Mouse (Mus musculus) myocyte (in vitro differentiated cells): Measurements from ENCODE around the gene Pim1.

Experiments
- CEBPB ChIP-seq: IDR thresholded peaks from 2 replicates; pipeline ENCODE4 v1.6.1; 2011; ENCODE audit warnings: mild to moderate bottlenecking, moderate library complexity; ENCODE audit not compliant: poor library complexity, insufficient read depth, severe bottlenecking
- POLR2A ChIP-seq: IDR thresholded peaks from one replicate; pipeline ENCODE4 v1.6.1; 2011; ENCODE audit warnings: low read depth, mild to moderate bottlenecking, control low read depth, moderate library complexity; ENCODE audit not compliant: insufficient read length
- USF1 ChIP-seq: IDR thresholded peaks from one replicate; pipeline ENCODE4 v1.6.1; 2011; ENCODE audit warnings: low read depth, mild to moderate bottlenecking, control low read depth, moderate library complexity

- TF ChIP-seq USF1 (no peak), POLR2A (no peak), CEBPB (no peak)
Observed at GRCm38 (mm10) chr17:29531278-29531677, 40.7 kb downstream of the Pim1 start.
